8 mouse cellular contexts compared by ENCODE assay signal in the genomic region with DNA sequence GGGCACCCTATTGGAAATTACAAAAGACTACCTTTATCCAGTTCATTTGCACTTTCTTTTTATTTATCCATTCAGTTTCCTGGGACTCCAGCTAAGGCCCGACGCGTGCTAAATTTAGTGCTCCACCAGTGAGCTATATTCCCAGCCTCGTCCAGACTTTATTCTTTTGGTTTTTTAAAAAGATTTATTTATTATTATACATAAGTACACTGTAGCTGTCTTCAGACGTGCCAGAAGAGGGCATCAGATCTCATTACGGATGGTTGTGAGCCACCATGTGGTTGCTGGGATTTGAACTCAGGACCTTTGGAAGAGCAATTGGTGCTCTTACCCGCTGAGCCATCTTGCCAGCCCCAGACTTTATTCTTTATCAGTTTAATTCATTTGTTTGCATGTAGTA. TPM values are rescaled to one million over a fixed set of nuclear protein-coding genes. Genes with fewer than 3 reads are reported as not detected.
A peak's percentile ranks its signal among the peaks of the same experiment; 100 is the strongest.
DNase-seq lines count a peak whose midpoint lies in the region; ATAC-seq and TF ChIP-seq lines count a peak whose summit lies in the region.
"Not testable (repeated sequence)": the region's sequence is repeated elsewhere in the genome, so short reads cannot be mapped to it uniquely, and the experiment has no call there.

No protein-coding gene starts in this region.

- peaks cover 31% of the 10 kb centered on the region for H3K36me3 ChIP-seq in forebrain, embryonic 14.5 days (ENCODE audit: control insufficient read depth, insufficient read depth, low read length)
- H3K36me3 ChIP-seq in heart, embryonic 16.5 days (ENCODE audit: control insufficient read depth, insufficient read depth) = peaks cover 22% of the 10 kb centered on the region
- peaks cover 28% of the 10 kb centered on the region for H3K36me3 ChIP-seq in intestine, embryonic 16.5 days (ENCODE audit: control insufficient read depth, insufficient read depth, low read length)
- H3K36me3 ChIP-seq in limb, embryonic 13.5 days = peaks cover 37% of the 10 kb centered on the region
- H3K36me3 ChIP-seq in lung, embryonic 16.5 days (ENCODE audit: control insufficient read depth, insufficient read depth, low read length) = peaks cover 23% of the 10 kb centered on the region
- peaks cover 14% of the 10 kb centered on the region for H3K36me3 ChIP-seq in neural tube, embryonic 11.5 days (ENCODE audit: control insufficient read depth, insufficient read depth, low read length)
- not testable (repeated sequence) for H3K36me3 ChIP-seq in testis, adult 2 months (ENCODE audit: control insufficient read depth, insufficient read depth, low read length)

- peak; percentile 47 for ATAC-seq in forebrain, embryonic 14.5 days
- peak; percentile 5; the same call in 1 of the 2 replicates for ATAC-seq in heart, embryonic 16.5 days (replicated peaks; ENCODE audit: extremely low read depth, insufficient read depth, low FRiP score)
- peak; percentile 14; the same call in 1 of the 2 replicates for ATAC-seq in intestine, embryonic 16.5 days
- 0 out of 2 replicates have a peak, but pooled peaks have one; percentile 18 for ATAC-seq in limb, embryonic 13.5 days (ENCODE audit: low FRiP score, low read depth)
- ATAC-seq in lung, embryonic 16.5 days (ENCODE audit: low read depth); neural tube, embryonic 11.5 days (ENCODE audit: insufficient read depth, low FRiP score, low TSS enrichment): not testable (repeated sequence)

- H3K27me3 ChIP-seq in cerebellum, adult 2 months (ENCODE audit: control insufficient read depth, insufficient read depth, low read length); forebrain, embryonic 14.5 days (replicated peaks; ENCODE audit: control insufficient read depth, insufficient read depth, low read length); heart, embryonic 16.5 days (ENCODE audit: control insufficient read depth, insufficient read depth, low read length); intestine, embryonic 16.5 days (replicated peaks; ENCODE audit: control insufficient read depth, insufficient read depth, low read length); limb, embryonic 13.5 days; lung, embryonic 16.5 days (ENCODE audit: control insufficient read depth, insufficient read depth, low read depth, low read length); neural tube, embryonic 11.5 days (ENCODE audit: control insufficient read depth, insufficient read depth, low read length); testis, adult 2 months (ENCODE audit: control insufficient read depth, insufficient read depth, low read length): not testable (repeated sequence)

- H3K4me2 ChIP-seq in forebrain, embryonic 14.5 days (ENCODE audit: low read length) = peak overlapping the region; percentile 94
- peak overlapping the region; percentile 94 for H3K4me2 ChIP-seq in heart, embryonic 16.5 days (ENCODE audit: low read depth, low read length)
- H3K4me2 ChIP-seq in intestine, embryonic 16.5 days (ENCODE audit: low read depth, low read length) = peak overlapping the region; percentile 84
- peak overlapping the region; percentile 90 for H3K4me2 ChIP-seq in limb, embryonic 13.5 days (replicated peaks)
- peak overlapping the region; percentile 57 for H3K4me2 ChIP-seq in lung, embryonic 16.5 days (ENCODE audit: low read depth, low read length)
- peak overlapping the region; percentile 70 for H3K4me2 ChIP-seq in neural tube, embryonic 11.5 days (ENCODE audit: low read depth)

- H3K9me3 ChIP-seq in forebrain, embryonic 14.5 days (replicated peaks; ENCODE audit: control insufficient read depth, low read length); heart, embryonic 16.5 days (replicated peaks; ENCODE audit: control insufficient read depth, low read length); intestine, embryonic 16.5 days (ENCODE audit: control insufficient read depth, low read length); limb, embryonic 13.5 days; lung, embryonic 16.5 days (ENCODE audit: control insufficient read depth, low read length); neural tube, embryonic 11.5 days (ENCODE audit: control insufficient read depth, low read length): not testable (repeated sequence)

- WGBS in cerebellum, adult 2 months = 29% methylated on average over 7 of the region's 7 CpGs
- 48% methylated on average over 7 of the region's 7 CpGs for WGBS in forebrain, embryonic 14.5 days
- 45% methylated on average over 7 of the region's 7 CpGs for WGBS in heart, embryonic 16.5 days
- WGBS in intestine, embryonic 16.5 days = 52% methylated on average over 7 of the region's 7 CpGs
- WGBS in limb, embryonic 13.5 days = 61% methylated on average over 7 of the region's 7 CpGs
- WGBS in lung, embryonic 16.5 days = 44% methylated on average over 7 of the region's 7 CpGs
- 52% methylated on average over 7 of the region's 7 CpGs for WGBS in neural tube, embryonic 11.5 days

- not testable (repeated sequence) for TF ChIP-seq CTCF in cerebellum, adult 2 months (IDR thresholded peaks at IDR 0.05; ENCODE audit: borderline replicate concordance, insufficient read depth, low read depth, low read length); testis, adult 2 months (IDR thresholded peaks at IDR 0.05; ENCODE audit: control insufficient read depth, insufficient read depth, insufficient replicate concordance, low read depth, low read length)

- not testable (repeated sequence) for H3K9ac ChIP-seq in forebrain, embryonic 14.5 days (ENCODE audit: low read length); heart, embryonic 16.5 days (ENCODE audit: low read length); intestine, embryonic 16.5 days (ENCODE audit: low read depth, low read length); limb, embryonic 13.5 days; lung, embryonic 16.5 days (ENCODE audit: low read length); neural tube, embryonic 11.5 days (ENCODE audit: low read length)

- DNase-seq in cerebellum, adult 2 months; forebrain, embryonic 14.5 days (ENCODE audit: low spot score); neural tube, embryonic 11.5 days (ENCODE audit: low spot score): not testable (repeated sequence)

- peak overlapping the region; percentile 55 for H3K4me3 ChIP-seq in cerebellum, adult 2 months (replicated peaks; ENCODE audit: insufficient read depth, low read depth, low read length)
- peak overlapping the region; percentile 67 for H3K4me3 ChIP-seq in forebrain, embryonic 14.5 days (ENCODE audit: low read depth, low read length)
- peak overlapping the region; percentile 85 for H3K4me3 ChIP-seq in heart, embryonic 16.5 days (ENCODE audit: low read length)
- H3K4me3 ChIP-seq in intestine, embryonic 16.5 days (ENCODE audit: low read length) = peak overlapping the region; percentile 61
- peak overlapping the region; percentile 81 for H3K4me3 ChIP-seq in limb, embryonic 13.5 days
- peak overlapping the region; percentile 81 for H3K4me3 ChIP-seq in lung, embryonic 16.5 days (ENCODE audit: low read length)
- H3K4me3 ChIP-seq in neural tube, embryonic 11.5 days (ENCODE audit: low read depth, low read length) = peak overlapping the region; percentile 68; the same call in 1 of the 2 replicates
- H3K4me3 ChIP-seq in testis, adult 2 months (ENCODE audit: control insufficient read depth, low read depth, low read length) = peak overlapping the region; percentile 100

- TF ChIP-seq POLR2A in cerebellum, adult 2 months (IDR thresholded peaks at IDR 0.05; ENCODE audit: borderline replicate concordance, insufficient read depth, low read length); testis, adult 2 months (IDR thresholded peaks at IDR 0.05; ENCODE audit: control insufficient read depth, low read depth, low read length): not testable (repeated sequence)

- peaks cover 12% of the 10 kb centered on the region for H3K4me1 ChIP-seq in cerebellum, adult 2 months (ENCODE audit: control insufficient read depth, insufficient read depth, low read length)
- H3K4me1 ChIP-seq in forebrain, embryonic 14.5 days (ENCODE audit: control insufficient read depth, insufficient read depth, low read length); intestine, embryonic 16.5 days (ENCODE audit: control insufficient read depth, insufficient read depth, low read length); lung, embryonic 16.5 days (replicated peaks; ENCODE audit: control insufficient read depth, insufficient read depth, low read length); neural tube, embryonic 11.5 days (ENCODE audit: control insufficient read depth, insufficient read depth, low read length): not testable (repeated sequence)
- peaks cover 12% of the 10 kb centered on the region for H3K4me1 ChIP-seq in heart, embryonic 16.5 days (ENCODE audit: control insufficient read depth, insufficient read depth, low read length)
- peaks cover 12% of the 10 kb centered on the region for H3K4me1 ChIP-seq in limb, embryonic 13.5 days
- H3K4me1 ChIP-seq in testis, adult 2 months (ENCODE audit: control insufficient read depth, insufficient read depth, low read length) = peaks cover 11% of the 10 kb centered on the region

- not testable (repeated sequence) for H3K27ac ChIP-seq in cerebellum, adult 2 months (ENCODE audit: insufficient read depth, low read length); forebrain, embryonic 14.5 days (ENCODE audit: low read depth, low read length); heart, embryonic 16.5 days (ENCODE audit: low read length); intestine, embryonic 16.5 days (ENCODE audit: low read length); limb, embryonic 13.5 days; lung, embryonic 16.5 days (ENCODE audit: low read length); neural tube, embryonic 11.5 days (ENCODE audit: low read depth, low read length); testis, adult 2 months (ENCODE audit: control insufficient read depth, insufficient read depth, low read depth, low read length)

RNA-seq across cellular contexts. Expression of gene Spout1, which starts 0.5 kb away (rescaled TPM):
- polyA plus RNA-seq in cerebellum, adult 2 months (2012; rRNA removed) = 50.5 and 52.7 TPM in 2 replicates
- polyA plus RNA-seq in forebrain, embryonic 14.5 days (2014; fragmentation: Nextera tagmentation; extraction: Ambion mirVana) = 59.6 and 60.7 TPM in 2 replicates
- 31.5 and 34.3 TPM in 2 replicates for polyA plus RNA-seq in heart, embryonic 16.5 days (2015; fragmentation: Nextera tagmentation; extraction: Ambion mirVana)
- 59.5 and 62.6 TPM in 2 replicates for polyA plus RNA-seq in intestine, embryonic 16.5 days (2015; fragmentation: Nextera tagmentation; extraction: Ambion mirVana)
- 87.8 and 96.7 TPM in 2 replicates for polyA plus RNA-seq in limb, embryonic 13.5 days (2015; fragmentation: Nextera tagmentation; extraction: Ambion mirVana)
- polyA plus RNA-seq in lung, embryonic 16.5 days (2015; fragmentation: Nextera tagmentation; extraction: Ambion mirVana) = 66.6 TPM in 2 replicates
- polyA plus RNA-seq in neural tube, embryonic 11.5 days (2014; fragmentation: Nextera tagmentation; extraction: Ambion mirVana) = 70.8 and 75.2 TPM in 2 replicates
- polyA plus RNA-seq in testis, adult 2 months (2012; rRNA removed) = 149 and 160 TPM in 2 replicates

RNA-seq across cellular contexts. Expression of gene Endog, which starts 7.4 kb away (rescaled TPM):
- 52.9 and 54.1 TPM in 2 replicates for polyA plus RNA-seq in cerebellum, adult 2 months (2012; rRNA removed)
- polyA plus RNA-seq in forebrain, embryonic 14.5 days (2014; fragmentation: Nextera tagmentation; extraction: Ambion mirVana) = 12.8 and 17.4 TPM in 2 replicates
- polyA plus RNA-seq in heart, embryonic 16.5 days (2015; fragmentation: Nextera tagmentation; extraction: Ambion mirVana) = 37.4 and 40.0 TPM in 2 replicates
- polyA plus RNA-seq in intestine, embryonic 16.5 days (2015; fragmentation: Nextera tagmentation; extraction: Ambion mirVana) = 42.5 and 45.5 TPM in 2 replicates
- polyA plus RNA-seq in limb, embryonic 13.5 days (2015; fragmentation: Nextera tagmentation; extraction: Ambion mirVana) = 17.2 and 19.2 TPM in 2 replicates
- polyA plus RNA-seq in lung, embryonic 16.5 days (2015; fragmentation: Nextera tagmentation; extraction: Ambion mirVana) = 12.0 and 13.3 TPM in 2 replicates
- polyA plus RNA-seq in neural tube, embryonic 11.5 days (2014; fragmentation: Nextera tagmentation; extraction: Ambion mirVana) = 14.6 and 15.2 TPM in 2 replicates
- polyA plus RNA-seq in testis, adult 2 months (2012; rRNA removed) = 2.4 and 2.9 TPM in 2 replicates

RNA-seq across cellular contexts. Expression of gene Kyat1, which starts 26.9 kb away (rescaled TPM):
- polyA plus RNA-seq in cerebellum, adult 2 months (2012; rRNA removed) = 45.6 and 55.8 TPM in 2 replicates
- polyA plus RNA-seq in forebrain, embryonic 14.5 days (2014; fragmentation: Nextera tagmentation; extraction: Ambion mirVana) = 16.5 and 17.7 TPM in 2 replicates
- 26.9 and 28.1 TPM in 2 replicates for polyA plus RNA-seq in heart, embryonic 16.5 days (2015; fragmentation: Nextera tagmentation; extraction: Ambion mirVana)
- polyA plus RNA-seq in intestine, embryonic 16.5 days (2015; fragmentation: Nextera tagmentation; extraction: Ambion mirVana) = 24.6 and 28.9 TPM in 2 replicates
- 7.8 and 8.1 TPM in 2 replicates for polyA plus RNA-seq in limb, embryonic 13.5 days (2015; fragmentation: Nextera tagmentation; extraction: Ambion mirVana)
- polyA plus RNA-seq in lung, embryonic 16.5 days (2015; fragmentation: Nextera tagmentation; extraction: Ambion mirVana) = 12.7 and 12.9 TPM in 2 replicates
- polyA plus RNA-seq in neural tube, embryonic 11.5 days (2014; fragmentation: Nextera tagmentation; extraction: Ambion mirVana) = 10.5 and 12.0 TPM in 2 replicates
- 16.0 and 16.4 TPM in 2 replicates for polyA plus RNA-seq in testis, adult 2 months (2012; rRNA removed)

RNA-seq across cellular contexts. Expression of gene Tbc1d13, which starts 45.2 kb away (rescaled TPM):
- 57.7 and 58.2 TPM in 2 replicates for polyA plus RNA-seq in cerebellum, adult 2 months (2012; rRNA removed)
- polyA plus RNA-seq in forebrain, embryonic 14.5 days (2014; fragmentation: Nextera tagmentation; extraction: Ambion mirVana) = 16.4 and 17.0 TPM in 2 replicates
- 5.4 and 7.1 TPM in 2 replicates for polyA plus RNA-seq in heart, embryonic 16.5 days (2015; fragmentation: Nextera tagmentation; extraction: Ambion mirVana)
- polyA plus RNA-seq in intestine, embryonic 16.5 days (2015; fragmentation: Nextera tagmentation; extraction: Ambion mirVana) = 8.3 and 9.8 TPM in 2 replicates
- polyA plus RNA-seq in limb, embryonic 13.5 days (2015; fragmentation: Nextera tagmentation; extraction: Ambion mirVana) = 10.1 and 10.7 TPM in 2 replicates
- 5.2 and 5.7 TPM in 2 replicates for polyA plus RNA-seq in lung, embryonic 16.5 days (2015; fragmentation: Nextera tagmentation; extraction: Ambion mirVana)
- polyA plus RNA-seq in neural tube, embryonic 11.5 days (2014; fragmentation: Nextera tagmentation; extraction: Ambion mirVana) = 12.4 and 15.3 TPM in 2 replicates
- polyA plus RNA-seq in testis, adult 2 months (2012; rRNA removed) = 24.4 and 26.2 TPM in 2 replicates

RNA-seq across cellular contexts. Expression of gene Zer1, which starts 54.3 kb away (rescaled TPM):
- 137 and 154 TPM in 2 replicates for polyA plus RNA-seq in cerebellum, adult 2 months (2012; rRNA removed)
- polyA plus RNA-seq in forebrain, embryonic 14.5 days (2014; fragmentation: Nextera tagmentation; extraction: Ambion mirVana) = 8.4 and 8.9 TPM in 2 replicates
- polyA plus RNA-seq in heart, embryonic 16.5 days (2015; fragmentation: Nextera tagmentation; extraction: Ambion mirVana) = 5.7 TPM in 2 replicates
- 3.3 and 3.7 TPM in 2 replicates for polyA plus RNA-seq in intestine, embryonic 16.5 days (2015; fragmentation: Nextera tagmentation; extraction: Ambion mirVana)
- polyA plus RNA-seq in limb, embryonic 13.5 days (2015; fragmentation: Nextera tagmentation; extraction: Ambion mirVana) = 11.2 and 12.5 TPM in 2 replicates
- 6.1 and 7.8 TPM in 2 replicates for polyA plus RNA-seq in lung, embryonic 16.5 days (2015; fragmentation: Nextera tagmentation; extraction: Ambion mirVana)
- polyA plus RNA-seq in neural tube, embryonic 11.5 days (2014; fragmentation: Nextera tagmentation; extraction: Ambion mirVana) = 5.4 and 5.9 TPM in 2 replicates
- 62.3 and 62.4 TPM in 2 replicates for polyA plus RNA-seq in testis, adult 2 months (2012; rRNA removed)
